Mouse (Mus musculus): ENCODE results near the gene Tctn1. TPM values are rescaled to one million over a fixed set of nuclear protein-coding genes. Genes with fewer than 3 reads are reported as not detected.

Tctn1 gene
- 13.6 TPM for polyA plus RNA-seq (2015; fragmentation: Illumina TruSeq; extraction: RNeasy Lipid Tissue Mini Kit (QIAGEN cat#74804); ENCODE audit: low read depth, low replicate concordance)

DNA sequence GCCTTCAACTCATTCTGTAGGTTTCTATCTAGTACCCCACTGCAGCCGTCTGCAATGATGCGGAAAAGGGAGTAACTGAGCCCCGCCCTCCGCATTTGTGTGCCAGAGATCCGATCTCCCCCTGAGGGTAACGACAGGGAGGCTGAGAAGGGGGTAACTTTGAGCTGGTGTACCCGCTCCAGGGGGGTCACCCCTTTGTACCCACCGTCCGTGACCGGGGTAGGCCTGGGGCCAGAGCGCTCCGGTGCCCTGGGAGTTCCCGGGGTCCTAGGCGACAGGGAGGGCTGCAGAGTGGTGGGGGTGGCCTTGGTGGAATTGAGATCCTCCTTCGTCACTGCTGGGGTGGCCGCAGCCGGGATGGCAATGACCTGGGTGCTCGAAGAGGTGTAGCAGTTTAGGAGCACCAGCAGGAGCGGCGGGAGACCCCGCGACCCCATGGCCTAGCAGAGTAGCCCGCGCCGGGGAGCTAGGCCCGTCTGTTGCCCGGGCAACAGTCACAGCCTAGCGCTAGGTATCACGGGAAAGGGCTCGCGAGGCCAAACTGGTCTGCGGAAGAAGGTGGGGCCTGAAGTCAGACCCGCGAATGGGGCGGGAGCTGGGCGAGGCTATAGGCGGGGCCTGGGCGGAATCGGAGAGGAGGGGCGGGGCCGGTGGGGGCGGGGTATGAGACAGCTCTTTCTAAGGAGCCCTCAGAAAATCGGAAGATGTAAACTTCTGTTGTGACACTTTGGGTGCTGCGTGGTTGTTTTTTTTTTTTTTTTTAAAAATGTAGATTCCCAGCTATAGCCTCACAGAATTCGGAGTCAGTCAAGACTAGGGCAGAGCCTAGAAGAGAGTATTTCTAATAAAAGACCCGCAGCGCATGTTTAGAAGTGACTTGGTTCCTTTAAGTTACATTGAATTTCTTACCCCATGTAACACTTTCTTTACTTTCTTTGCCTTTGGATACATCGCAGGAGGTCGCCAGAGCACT lies at the start of gene Tctn1:
TSS of gene Tctn1 (minus strand) at position 528 of the 973 bp plus-strand sequence.

DNA sequence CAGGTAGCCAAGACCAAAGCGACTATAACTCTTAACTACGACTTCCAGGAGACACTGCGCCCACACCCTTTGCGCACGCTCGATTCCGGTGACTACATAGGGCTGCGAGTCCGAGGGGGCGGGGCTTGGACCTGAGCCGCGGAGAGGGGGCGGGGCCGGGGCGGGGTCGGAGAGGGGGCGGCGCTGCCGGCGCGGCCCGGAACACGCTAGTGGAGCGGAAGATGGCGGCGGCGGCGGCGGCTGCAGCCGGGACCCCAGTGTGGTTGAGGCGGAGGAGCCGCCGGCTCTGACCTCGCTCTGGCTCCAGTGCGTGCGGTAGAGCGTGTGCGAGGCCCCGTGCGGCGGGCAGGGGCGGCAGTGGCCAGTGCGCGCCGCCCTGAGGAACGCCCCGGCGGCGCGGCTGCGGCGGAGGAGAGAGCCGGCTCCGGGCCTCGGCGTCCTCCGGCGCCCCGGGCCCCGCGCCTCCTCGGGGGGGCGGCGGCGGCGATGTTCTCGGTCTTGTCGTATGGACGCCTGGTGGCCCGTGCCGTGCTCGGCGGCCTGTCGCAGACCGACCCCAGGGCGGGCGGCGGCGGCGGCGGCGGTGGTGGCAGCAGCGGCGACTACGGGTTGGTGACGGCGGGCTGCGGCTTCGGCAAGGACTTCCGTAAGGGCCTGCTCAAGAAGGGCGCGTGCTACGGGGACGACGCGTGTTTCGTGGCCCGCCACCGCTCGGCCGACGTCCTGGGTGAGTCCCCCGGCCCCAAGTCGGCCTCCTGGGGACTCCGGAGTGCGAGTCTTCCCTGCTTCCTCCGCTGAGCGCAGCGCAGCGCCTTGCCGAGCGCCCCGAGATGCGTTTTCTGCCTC lies 20.1 kb upstream of the Tctn1 start, which contains the start of gene Pptc7:
TSS of gene Pptc7 (plus strand) at position 183 of the 846 bp plus-strand sequence.

DNA sequence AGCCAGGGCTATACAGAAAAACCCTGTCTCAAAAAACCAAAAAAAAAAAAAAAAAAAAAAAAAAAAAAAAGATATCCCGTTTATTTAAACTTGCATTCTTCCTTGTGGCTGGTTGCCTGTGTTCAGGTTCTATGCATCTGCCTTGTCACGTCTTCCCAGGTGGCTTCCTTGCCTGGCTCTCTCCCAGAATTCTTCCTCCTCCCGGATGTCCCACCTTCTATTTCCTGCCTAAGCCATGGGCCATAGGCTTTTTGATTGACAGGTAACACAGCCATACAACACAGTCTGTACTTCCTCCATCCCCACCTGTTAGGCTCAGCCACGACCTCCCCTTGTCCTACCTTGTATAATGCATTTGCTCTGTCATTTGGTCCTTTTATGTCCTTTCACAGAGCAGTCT lies 57.8 kb downstream of the Tctn1 start, which contains the start of gene Hvcn1:
TSS of gene Hvcn1 (plus strand) at position 330 of the 400 bp plus-strand sequence.

Other genes starting within 250 kb of the Tctn1 start
- 45.2 TPM for gene Cux2, start 214.4 kb downstream of the Tctn1 start, polyA plus RNA-seq (2015; fragmentation: Illumina TruSeq; extraction: RNeasy Lipid Tissue Mini Kit (QIAGEN cat#74804); ENCODE audit: low read depth, low replicate concordance)
- 6.2 TPM for gene Myl2, start 163.5 kb downstream of the Tctn1 start, polyA plus RNA-seq (2015; fragmentation: Illumina TruSeq; extraction: RNeasy Lipid Tissue Mini Kit (QIAGEN cat#74804); ENCODE audit: low read depth, low replicate concordance)
- gene Ccdc63, start 123.6 kb downstream of the Tctn1 start, polyA plus RNA-seq (2015; fragmentation: Illumina TruSeq; extraction: RNeasy Lipid Tissue Mini Kit (QIAGEN cat#74804); ENCODE audit: low read depth, low replicate concordance): 1.8 TPM
- 233 TPM for gene Ppp1cc, start 106.2 kb downstream of the Tctn1 start, polyA plus RNA-seq (2015; fragmentation: Illumina TruSeq; extraction: RNeasy Lipid Tissue Mini Kit (QIAGEN cat#74804); ENCODE audit: low read depth, low replicate concordance)
- 2.3 TPM for gene Hvcn1, start 57.7 kb downstream of the Tctn1 start, polyA plus RNA-seq (2015; fragmentation: Illumina TruSeq; extraction: RNeasy Lipid Tissue Mini Kit (QIAGEN cat#74804); ENCODE audit: low read depth, low replicate concordance)
- gene Pptc7, start 19.9 kb upstream of the Tctn1 start, polyA plus RNA-seq (2015; fragmentation: Illumina TruSeq; extraction: RNeasy Lipid Tissue Mini Kit (QIAGEN cat#74804); ENCODE audit: low read depth, low replicate concordance): 38.6 TPM
- gene Rad9b, start 89.8 kb upstream of the Tctn1 start, polyA plus RNA-seq (2015; fragmentation: Illumina TruSeq; extraction: RNeasy Lipid Tissue Mini Kit (QIAGEN cat#74804); ENCODE audit: low read depth, low replicate concordance): 4.4 TPM
- 303 TPM for gene Vps29, start 89.9 kb upstream of the Tctn1 start, polyA plus RNA-seq (2015; fragmentation: Illumina TruSeq; extraction: RNeasy Lipid Tissue Mini Kit (QIAGEN cat#74804); ENCODE audit: low read depth, low replicate concordance)
- 26.3 TPM for gene Gpn3, start 107.4 kb upstream of the Tctn1 start, polyA plus RNA-seq (2015; fragmentation: Illumina TruSeq; extraction: RNeasy Lipid Tissue Mini Kit (QIAGEN cat#74804); ENCODE audit: low read depth, low replicate concordance)
- gene Fam216a, start 107.9 kb upstream of the Tctn1 start, polyA plus RNA-seq (2015; fragmentation: Illumina TruSeq; extraction: RNeasy Lipid Tissue Mini Kit (QIAGEN cat#74804); ENCODE audit: low read depth, low replicate concordance): 93.5 TPM
- 466 TPM for gene Arpc3, start 127.4 kb upstream of the Tctn1 start, polyA plus RNA-seq (2015; fragmentation: Illumina TruSeq; extraction: RNeasy Lipid Tissue Mini Kit (QIAGEN cat#74804); ENCODE audit: low read depth, low replicate concordance)
- 33.7 TPM for gene Anapc7, start 157.2 kb upstream of the Tctn1 start, polyA plus RNA-seq (2015; fragmentation: Illumina TruSeq; extraction: RNeasy Lipid Tissue Mini Kit (QIAGEN cat#74804); ENCODE audit: low read depth, low replicate concordance)
- gene Atp2a2, start 237.8 kb upstream of the Tctn1 start, polyA plus RNA-seq (2015; fragmentation: Illumina TruSeq; extraction: RNeasy Lipid Tissue Mini Kit (QIAGEN cat#74804); ENCODE audit: low read depth, low replicate concordance): 449 TPM

Measured in brain, adult 10 weeks (tissue).